In the genomic region with DNA sequence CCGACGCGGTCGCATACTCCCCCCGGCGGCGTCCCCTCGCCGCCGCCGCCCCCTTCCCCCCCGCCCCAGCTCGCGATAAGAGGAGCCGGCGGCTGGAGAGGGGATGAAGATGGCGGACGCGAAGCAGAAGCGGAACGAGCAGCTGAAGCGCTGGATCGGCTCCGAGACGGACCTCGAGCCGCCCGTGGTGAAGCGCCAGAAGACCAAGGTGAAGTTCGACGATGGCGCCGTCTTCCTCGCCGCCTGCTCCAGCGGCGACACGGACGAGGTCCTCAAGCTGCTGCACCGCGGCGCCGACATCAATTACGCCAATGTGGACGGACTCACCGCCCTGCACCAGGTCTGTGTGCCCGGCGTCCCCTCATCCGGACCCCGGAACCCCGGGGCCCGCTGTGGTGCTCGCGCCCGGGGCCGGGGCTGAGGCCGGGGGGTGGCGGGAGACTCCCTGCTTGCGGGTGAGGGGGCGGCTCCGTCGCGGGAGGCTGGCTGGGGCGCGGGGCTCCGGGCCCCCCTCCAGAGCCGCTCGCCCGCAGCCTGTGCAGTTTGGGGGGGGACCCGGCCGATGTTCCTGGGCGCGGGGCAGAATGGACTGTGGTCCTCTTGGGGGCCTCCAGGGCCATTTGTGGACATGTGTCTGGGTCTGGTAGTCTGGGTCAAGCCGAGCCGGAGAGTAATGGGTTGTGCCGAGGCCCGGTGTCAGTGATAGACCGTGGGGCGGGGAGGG, we compare ENCODE assay signal across 8 mouse cellular contexts. TPM values are rescaled to one million over a fixed set of nuclear protein-coding genes. Genes with fewer than 3 reads are reported as not detected.
A peak's percentile ranks its signal among the peaks of the same experiment; 100 is the strongest.
DNase-seq lines count a peak whose midpoint lies in the region; ATAC-seq and TF ChIP-seq lines count a peak whose summit lies in the region.

No protein-coding gene starts in this region.

- intact Hi-C loops in gastrocnemius, postnatal 36 days (cut with DNase I): no loop called here
- intact Hi-C loops in gastrocnemius, postnatal 14 days (cut with DNase I; ENCODE audit: low total_unique reads): no loop called here

- H3K4me1 ChIP-seq in embryonic facial prominence, embryonic 12.5 days: peaks cover 13% of the 10 kb centered on the region
- H3K4me1 ChIP-seq in heart, postnatal 0 days (ENCODE audit: control insufficient read depth, insufficient read depth): peaks cover 20% of the 10 kb centered on the region
- H3K4me1 ChIP-seq in limb, embryonic 10.5 days: peaks cover 20% of the 10 kb centered on the region
- peaks cover 9% of the 10 kb centered on the region for H3K4me1 ChIP-seq in midbrain, embryonic 11.5 days (ENCODE audit: control insufficient read depth, insufficient read depth, low read length)

- peak; percentile 19 to 57 for DNase-seq in gastrocnemius, postnatal 36 days
- no peak for DNase-seq in gastrocnemius, postnatal 14 days
- DNase-seq in MN1 (ENCODE audit: low spot score): peak; percentile 55
- DNase-seq in heart, postnatal 0 days (ENCODE audit: low spot score): no peak
- no peak for DNase-seq in limb, embryonic 10.5 days (ENCODE audit: low spot score)
- peak; percentile 96 for DNase-seq in midbrain, embryonic 11.5 days (ENCODE audit: low spot score, missing footprints)
- DNase-seq in testis, postnatal 10 days (ENCODE audit: low spot score): peak; percentile 64

- peak overlapping the region; percentile 99 for H3K9ac ChIP-seq in embryonic facial prominence, embryonic 12.5 days
- H3K9ac ChIP-seq in heart, postnatal 0 days (replicated peaks; ENCODE audit: low read depth, low read length): peak overlapping the region; percentile 100
- H3K9ac ChIP-seq in midbrain, embryonic 11.5 days (ENCODE audit: low read length): peak overlapping the region; percentile 99

- no peaks in the 10 kb centered on the region for H3K27me3 ChIP-seq in embryonic facial prominence, embryonic 12.5 days
- H3K27me3 ChIP-seq in heart, postnatal 0 days (ENCODE audit: control insufficient read depth, insufficient read depth, low read length): no peaks in the 10 kb centered on the region
- H3K27me3 ChIP-seq in limb, embryonic 10.5 days (ENCODE audit: low read depth, poor library complexity, severe bottlenecking): no peaks in the 10 kb centered on the region
- H3K27me3 ChIP-seq in midbrain, embryonic 11.5 days (ENCODE audit: control insufficient read depth, insufficient read depth, low read length): no peaks in the 10 kb centered on the region

- H3K4me2 ChIP-seq in embryonic facial prominence, embryonic 12.5 days (replicated peaks): peak overlapping the region; percentile 62
- H3K4me2 ChIP-seq in heart, postnatal 0 days (ENCODE audit: low read depth, low read length): peak overlapping the region; percentile 62
- H3K4me2 ChIP-seq in midbrain, embryonic 11.5 days: peak overlapping the region; percentile 74

- peak; percentile 66 for ATAC-seq in embryonic facial prominence, embryonic 12.5 days (ENCODE audit: insufficient number of reproducible peaks, insufficient read depth, low FRiP score, low TSS enrichment)
- peak; percentile 6 for ATAC-seq in heart, postnatal 0 days (ENCODE audit: insufficient read depth, low read depth)
- ATAC-seq in midbrain, embryonic 11.5 days (ENCODE audit: low FRiP score): peak; percentile 70

- H3K27ac ChIP-seq in embryonic facial prominence, embryonic 12.5 days: peak overlapping the region; percentile 98
- peak overlapping the region; percentile 100 for H3K27ac ChIP-seq in heart, postnatal 0 days (ENCODE audit: low read depth)
- peak overlapping the region; percentile 99 for H3K27ac ChIP-seq in limb, embryonic 10.5 days
- H3K27ac ChIP-seq in midbrain, embryonic 11.5 days (ENCODE audit: low read depth, low read length): peak overlapping the region; percentile 98

- no peak for TF ChIP-seq EP300 in heart, postnatal 0 days (IDR thresholded peaks at IDR 0.05; ENCODE audit: low read depth)

- under 1% methylated on average over 59 of the region's 79 CpGs for WGBS in embryonic facial prominence, embryonic 12.5 days
- WGBS in heart, postnatal 0 days: under 1% methylated on average over 64 of the region's 79 CpGs
- 1% methylated on average over 77 of the region's 79 CpGs for WGBS in limb, embryonic 10.5 days
- under 1% methylated on average over 62 of the region's 79 CpGs for WGBS in midbrain, embryonic 11.5 days

- no peak for TF ChIP-seq CTCF in heart, postnatal 0 days (IDR thresholded peaks at IDR 0.05; ENCODE audit: low read depth)

- H3K36me3 ChIP-seq in embryonic facial prominence, embryonic 12.5 days: no peaks in the 10 kb centered on the region
- no peaks in the 10 kb centered on the region for H3K36me3 ChIP-seq in heart, postnatal 0 days (replicated peaks; ENCODE audit: control insufficient read depth, insufficient read depth, low read length)
- no peaks in the 10 kb centered on the region for H3K36me3 ChIP-seq in limb, embryonic 10.5 days
- H3K36me3 ChIP-seq in midbrain, embryonic 11.5 days (ENCODE audit: control insufficient read depth, insufficient read depth, low read length): no peaks in the 10 kb centered on the region

- no peaks in the 10 kb centered on the region for H3K9me3 ChIP-seq in embryonic facial prominence, embryonic 12.5 days
- no peaks in the 10 kb centered on the region for H3K9me3 ChIP-seq in heart, postnatal 0 days (replicated peaks; ENCODE audit: control insufficient read depth, low read length)
- H3K9me3 ChIP-seq in limb, embryonic 10.5 days (replicated peaks): no peaks in the 10 kb centered on the region
- H3K9me3 ChIP-seq in midbrain, embryonic 11.5 days (ENCODE audit: control insufficient read depth, low read length): no peaks in the 10 kb centered on the region

- H3K4me3 ChIP-seq in embryonic facial prominence, embryonic 12.5 days: peak overlapping the region; percentile 99
- peak overlapping the region; percentile 100 for H3K4me3 ChIP-seq in heart, postnatal 0 days (ENCODE audit: low read depth, low read length)
- peak overlapping the region; percentile 84 for H3K4me3 ChIP-seq in limb, embryonic 10.5 days
- H3K4me3 ChIP-seq in midbrain, embryonic 11.5 days (ENCODE audit: low read depth, low read length): peak overlapping the region; percentile 99

RNA-seq across cellular contexts. Expression of gene Ppp1r12a, which starts 0.5 kb away (rescaled TPM):
- total RNA-seq in gastrocnemius, postnatal 36 days (2021): 10 to 100 TPM; 20.3 to 20.9 TPM
- total RNA-seq in gastrocnemius, postnatal 14 days (2021): 10 to 100 TPM; 34.2 to 35.4 TPM
- 85.6 and 85.8 TPM in 2 replicates for polyA plus RNA-seq in embryonic facial prominence, embryonic 12.5 days (2016; fragmentation: Nextera tagmentation; extraction: Ambion mirVana)
- total RNA-seq in heart, postnatal 0 days (2014; rRNA removed; ENCODE audit: low replicate concordance): 87.8 and 92.5 TPM in 2 replicates
- polyA plus RNA-seq in heart, postnatal 0 days (2015; fragmentation: Nextera tagmentation; extraction: Ambion mirVana): 68.0 and 78.1 TPM in 2 replicates
- 62.9 and 71.9 TPM in 2 replicates for polyA plus RNA-seq in limb, embryonic 10.5 days (2016; fragmentation: Nextera tagmentation; extraction: Ambion mirVana)
- polyA plus RNA-seq in midbrain, embryonic 11.5 days (2014; fragmentation: Nextera tagmentation; extraction: Ambion mirVana): 78.6 and 82.4 TPM in 2 replicates

Comparison
In these comparisons a context has a peak if more than half of its experiments do, and no peak if none do; other contexts are left out.
1. DNase-seq: peak in gastrocnemius, postnatal 36 days (2 of 2), MN1 (single experiment), midbrain, embryonic 11.5 days (single experiment) and testis, postnatal 10 days (single experiment); none in gastrocnemius, postnatal 14 days (single experiment), heart, postnatal 0 days (single experiment) and limb, embryonic 10.5 days (single experiment).
2. ATAC-seq: peak in every context shown above with its lines; median percentile 70 in midbrain, embryonic 11.5 days; 66 in embryonic facial prominence, embryonic 12.5 days; 6 in heart, postnatal 0 days.
3. Peak in every context shown above with its lines, with median percentiles within 50 percentile points of each other: H3K27ac ChIP-seq, H3K4me2 ChIP-seq, H3K4me3 ChIP-seq and H3K9ac ChIP-seq.